Mouse (Mus musculus): ENCODE measurements around the gene Lypd6b. TPM values are rescaled to one million over a fixed set of nuclear protein-coding genes. Genes with fewer than 3 reads are reported as not detected.

The Lypd6b gene
- polyA plus RNA-seq, 2 experiments = 0.02 TPM; not detected in 1

DNA sequence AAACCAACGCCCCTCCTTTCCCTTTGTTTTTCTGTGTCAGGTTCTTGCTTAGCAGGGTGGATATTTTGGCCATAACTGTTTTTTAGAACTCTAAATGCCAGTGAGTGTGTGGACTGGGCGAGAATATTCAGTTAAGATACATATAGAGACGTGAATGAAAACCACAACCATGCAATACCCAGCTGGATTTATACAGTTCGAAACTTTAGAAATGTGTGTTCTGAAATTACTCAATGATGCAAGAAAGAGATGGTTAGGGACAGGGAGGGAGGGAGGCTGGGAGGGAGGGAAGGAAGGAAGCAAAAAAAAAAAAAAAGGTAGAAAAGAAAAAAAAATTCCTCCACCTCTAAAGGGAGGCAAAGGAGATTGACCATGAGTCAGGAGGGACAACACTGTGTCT lies 98.7 kb downstream of the Lypd6b start:
- H3K4me3 ChIP-seq (ENCODE audit: insufficient read depth in 1 of 2, low read depth in 2 of 2, low read length in 2 of 2) = no peak overlapping the region
- no peaks in the 10 kb centered on the region for H3K4me1 ChIP-seq (replicated peaks; ENCODE audit: control insufficient read depth in 2 of 2, insufficient read depth in 2 of 2, low read length in 1 of 2)
- H3K9ac ChIP-seq (replicated peaks) = no peak overlapping the region
- DNase-seq (ENCODE audit: low read depth in 3 of 3, low spot score in 3 of 3) = no peak
- H3K4me2 ChIP-seq (ENCODE audit: low read depth) = no peak overlapping the region
- no peaks in the 10 kb centered on the region for H3K36me3 ChIP-seq (replicated peaks; ENCODE audit: control insufficient read depth, insufficient read depth, low read depth)
- no peaks in the 10 kb centered on the region for H3K9me3 ChIP-seq (ENCODE audit: control insufficient read depth, low read length)
- no peak overlapping the region for H3K27ac ChIP-seq
- H3K27me3 ChIP-seq (ENCODE audit: control insufficient read depth, insufficient read depth, low read length) = no peaks in the 10 kb centered on the region
- 46% methylated on average over 4 of the region's 4 CpGs for WGBS (ENCODE audit: insufficient replicate concordance)
- no peak for TF ChIP-seq EP300 (IDR thresholded peaks at IDR 0.05; ENCODE audit: low read depth)
- no peak for TF ChIP-seq CTCF (IDR thresholded peaks at IDR 0.05; ENCODE audit: low read depth)
- ATAC-seq (ENCODE audit: insufficient read depth) = no peak

DNA sequence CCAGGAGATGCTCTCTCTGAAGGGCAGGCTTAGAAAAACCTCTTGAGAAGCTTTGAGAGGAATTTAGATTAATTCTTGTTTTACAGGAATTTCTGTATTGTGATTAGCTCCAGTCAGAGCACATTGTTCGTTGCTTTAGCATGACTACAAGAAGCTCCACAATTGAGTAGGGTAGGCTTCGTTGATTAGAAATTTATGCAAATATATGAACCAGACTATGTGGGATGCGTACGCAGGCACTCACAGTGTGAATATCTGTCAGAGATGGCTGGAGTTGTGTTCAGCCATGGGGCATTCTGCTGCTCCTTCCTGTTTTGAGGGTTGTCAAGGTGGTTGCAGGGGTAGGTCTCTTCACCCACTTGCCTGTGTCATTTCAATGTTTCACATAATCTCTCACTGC lies 100.9 kb downstream of the Lypd6b start:
- ATAC-seq (ENCODE audit: insufficient read depth) (no peak), DNase-seq (ENCODE audit: low read depth in 3 of 3, low spot score in 3 of 3) (no peak)
- Histone ChIP-seq H3K27me3 (ENCODE audit: control insufficient read depth, insufficient read depth, low read length) (no peaks in the 10 kb centered on the region), H3K4me3 (ENCODE audit: insufficient read depth in 1 of 2, low read depth in 2 of 2, low read length in 2 of 2) (no peak overlapping the region), H3K4me2 (ENCODE audit: low read depth) (no peak overlapping the region), H3K9ac (replicated peaks) (no peak overlapping the region), H3K4me1 (replicated peaks; ENCODE audit: control insufficient read depth in 2 of 2, insufficient read depth in 2 of 2, low read length in 1 of 2) (no peaks in the 10 kb centered on the region), H3K27ac (no peak overlapping the region), H3K9me3 (ENCODE audit: control insufficient read depth, low read length) (no peaks in the 10 kb centered on the region), H3K36me3 (replicated peaks; ENCODE audit: control insufficient read depth, insufficient read depth, low read depth) (no peaks in the 10 kb centered on the region)
- 58% methylated on average over 4 of the region's 4 CpGs for WGBS (ENCODE audit: insufficient replicate concordance)
- TF ChIP-seq CTCF (IDR thresholded peaks at IDR 0.05; ENCODE audit: low read depth) (no peak), EP300 (IDR thresholded peaks at IDR 0.05; ENCODE audit: low read depth) (no peak)

DNA sequence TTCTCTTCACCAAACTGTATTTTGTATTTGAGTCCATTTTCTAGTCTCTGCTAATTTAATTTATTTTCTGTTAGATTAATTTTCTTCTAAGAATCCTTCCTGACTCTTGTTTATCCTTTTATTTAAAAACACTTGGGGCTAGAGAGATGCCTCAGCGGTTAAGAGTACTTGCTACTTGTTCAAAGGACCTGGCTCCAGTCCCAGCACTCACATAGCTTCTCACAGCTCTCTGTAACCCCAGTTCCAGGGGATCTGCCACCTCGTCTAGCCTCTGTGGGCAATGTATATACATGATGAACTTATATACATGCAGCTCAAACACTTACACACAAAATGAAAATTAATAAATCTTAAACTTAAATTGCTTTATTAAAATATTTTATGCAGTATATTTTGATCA lies 103.2 kb downstream of the Lypd6b start:
- Histone ChIP-seq H3K4me1 (replicated peaks; ENCODE audit: control insufficient read depth in 2 of 2, insufficient read depth in 2 of 2, low read length in 1 of 2) (no peaks in the 10 kb centered on the region), H3K9me3 (ENCODE audit: control insufficient read depth, low read length) (no peaks in the 10 kb centered on the region), H3K4me3 (ENCODE audit: insufficient read depth in 1 of 2, low read depth in 2 of 2, low read length in 2 of 2) (no peak overlapping the region), H3K4me2 (ENCODE audit: low read depth) (no peak overlapping the region), H3K9ac (replicated peaks) (no peak overlapping the region), H3K36me3 (replicated peaks; ENCODE audit: control insufficient read depth, insufficient read depth, low read depth) (no peaks in the 10 kb centered on the region), H3K27me3 (ENCODE audit: control insufficient read depth, insufficient read depth, low read length) (no peaks in the 10 kb centered on the region), H3K27ac (no peak overlapping the region)
- ATAC-seq (ENCODE audit: insufficient read depth) (no peak), DNase-seq (ENCODE audit: low read depth in 3 of 3, low spot score in 3 of 3) (no peak)
- WGBS (ENCODE audit: insufficient replicate concordance) = 41% methylated on average over 2 of the region's 2 CpGs
- no peak for TF ChIP-seq CTCF (IDR thresholded peaks at IDR 0.05; ENCODE audit: low read depth)
- TF ChIP-seq EP300 (IDR thresholded peaks at IDR 0.05; ENCODE audit: low read depth) = no peak

DNA sequence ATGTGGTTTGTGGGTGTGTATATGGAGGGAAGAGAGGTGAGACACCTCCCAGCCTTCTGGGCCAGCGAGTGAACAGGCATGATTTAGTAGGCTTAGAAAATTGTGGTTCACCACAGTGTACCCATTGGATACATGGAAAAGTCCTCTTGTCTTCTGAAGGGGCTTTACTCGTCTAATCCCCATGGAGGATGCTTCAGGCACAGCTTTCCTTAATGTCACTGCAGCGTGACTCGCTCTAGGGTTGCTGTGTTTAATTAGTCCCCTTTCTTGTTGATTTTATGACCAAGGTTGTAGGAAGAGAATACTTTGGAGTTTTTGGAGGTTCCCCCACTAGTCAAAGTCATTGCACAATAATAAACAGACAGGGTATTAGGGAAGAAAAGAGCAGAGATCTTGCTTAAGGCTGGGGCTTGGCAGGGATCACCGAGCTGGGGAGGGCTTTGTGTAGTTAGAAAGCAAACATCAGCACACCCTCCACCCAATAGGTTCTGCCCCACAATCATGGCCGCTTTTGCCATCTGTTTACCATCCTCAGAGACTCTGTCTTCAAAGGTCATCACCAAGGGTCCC lies 122.4 kb downstream of the Lypd6b start:
- Histone ChIP-seq H3K4me3 (ENCODE audit: insufficient read depth in 1 of 2, low read depth in 2 of 2, low read length in 2 of 2) (no peak overlapping the region), H3K27me3 (ENCODE audit: control insufficient read depth, insufficient read depth, low read length) (no peaks in the 10 kb centered on the region), H3K36me3 (replicated peaks; ENCODE audit: control insufficient read depth, insufficient read depth, low read depth) (no peaks in the 10 kb centered on the region), H3K4me1 (replicated peaks; ENCODE audit: control insufficient read depth in 2 of 2, insufficient read depth in 2 of 2, low read length in 1 of 2) (no peaks in the 10 kb centered on the region), H3K27ac (no peak overlapping the region), H3K9ac (replicated peaks) (no peak overlapping the region), H3K4me2 (ENCODE audit: low read depth) (no peak overlapping the region), H3K9me3 (ENCODE audit: control insufficient read depth, low read length) (no peaks in the 10 kb centered on the region)
- ATAC-seq (ENCODE audit: insufficient read depth) = no peak
- no peak for DNase-seq (ENCODE audit: low read depth in 3 of 3, low spot score in 3 of 3)
- 42% methylated on average over 6 of the region's 6 CpGs for WGBS (ENCODE audit: insufficient replicate concordance)
- TF ChIP-seq CTCF (IDR thresholded peaks at IDR 0.05; ENCODE audit: low read depth) (no peak), EP300 (IDR thresholded peaks at IDR 0.05; ENCODE audit: low read depth) (no peak)

DNA sequence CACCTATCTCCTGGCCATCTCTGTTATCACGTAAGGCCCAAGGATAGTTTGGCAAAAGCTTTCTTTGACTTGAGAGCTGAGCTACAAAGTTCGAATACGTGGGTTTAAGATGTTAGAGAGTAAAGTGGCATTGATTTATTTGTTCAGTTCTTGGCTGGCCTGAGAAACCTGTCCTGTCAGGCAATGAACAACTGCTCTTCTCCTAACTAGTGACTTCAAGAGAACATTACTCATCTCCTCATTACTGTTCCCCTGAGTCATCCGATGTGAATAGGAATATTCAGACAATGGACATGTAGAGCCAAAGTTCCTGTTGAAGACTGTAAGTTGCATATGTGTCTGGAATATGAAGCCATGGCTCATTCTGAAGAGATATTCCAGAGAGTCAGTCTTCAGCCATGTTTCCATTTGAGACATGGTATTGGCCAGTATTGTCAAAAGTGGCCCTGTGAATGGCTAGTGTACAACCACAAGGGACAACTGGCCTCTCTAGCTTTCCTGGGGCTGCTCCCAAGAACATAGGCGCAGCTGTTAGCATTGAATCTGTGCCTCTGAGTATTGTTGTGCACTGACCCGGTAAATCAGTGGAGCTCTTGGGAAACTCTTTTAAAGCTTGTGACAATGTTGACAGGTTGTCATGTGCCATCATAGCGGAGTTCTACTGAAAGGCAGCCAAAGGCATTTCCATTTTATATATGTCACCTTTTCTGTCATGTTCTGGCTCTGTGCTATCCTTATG lies 124.0 kb downstream of the Lypd6b start:
- Histone ChIP-seq H3K9ac (replicated peaks) (no peak overlapping the region), H3K4me3 (ENCODE audit: insufficient read depth in 1 of 2, low read depth in 2 of 2, low read length in 2 of 2) (no peak overlapping the region), H3K27me3 (ENCODE audit: control insufficient read depth, insufficient read depth, low read length) (no peaks in the 10 kb centered on the region), H3K4me2 (ENCODE audit: low read depth) (no peak overlapping the region), H3K27ac (no peak overlapping the region), H3K4me1 (replicated peaks; ENCODE audit: control insufficient read depth in 2 of 2, insufficient read depth in 2 of 2, low read length in 1 of 2) (no peaks in the 10 kb centered on the region), H3K36me3 (replicated peaks; ENCODE audit: control insufficient read depth, insufficient read depth, low read depth) (no peaks in the 10 kb centered on the region), H3K9me3 (ENCODE audit: control insufficient read depth, low read length) (no peaks in the 10 kb centered on the region)
- DNase-seq (ENCODE audit: low read depth in 3 of 3, low spot score in 3 of 3) (no peak), ATAC-seq (ENCODE audit: insufficient read depth) (no peak)
- 59% methylated on average over 7 of the region's 7 CpGs for WGBS (ENCODE audit: insufficient replicate concordance)
- no peak for TF ChIP-seq EP300 (IDR thresholded peaks at IDR 0.05; ENCODE audit: low read depth)
- TF ChIP-seq CTCF (IDR thresholded peaks at IDR 0.05; ENCODE audit: low read depth) = no peak

All from liver, embryonic 14.5 days (tissue).